Mouse (Mus musculus) stomach, embryonic 16.5 days (tissue): ENCODE data around the gene Oosp2. TPM values are rescaled to one million over a fixed set of nuclear protein-coding genes. Genes with fewer than 3 reads are reported as not detected.

Source experiments
- ATAC-seq: fragments of 200-750 bp; cut with Nextera tagmentation; 2 replicates; pipeline ENCODE4 v1.8.0; 2017; ENCODE audit warnings: moderate number of reproducible peaks, moderate TSS enrichment; ENCODE audit not compliant: insufficient read depth, low FRiP score
- H3K27ac ChIP-seq: fragments of 300-500 bp; sonication (generic); 2 replicates; pipeline ENCODE4 v1.5.1; 2014; ENCODE audit warnings: low read length
- H3K27me3 ChIP-seq: fragments of 300-500 bp; sonication (generic); 2 replicates; pipeline ENCODE4 v1.6.1; 2014; ENCODE audit warnings: low read length, control low read depth, mixed read lengths; ENCODE audit not compliant: control insufficient read depth, insufficient read depth
- H3K36me3 ChIP-seq: fragments of 300-500 bp; sonication (generic); 2 replicates; pipeline ENCODE4 v1.6.1; 2014; ENCODE audit warnings: low read length; ENCODE audit not compliant: control insufficient read depth, insufficient read depth
- H3K4me1 ChIP-seq: fragments of 300-500 bp; sonication (generic); 2 replicates; pipeline ENCODE4 v1.6.1; 2014; ENCODE audit warnings: low read length, control low read depth, mixed read lengths; ENCODE audit not compliant: control insufficient read depth, insufficient read depth
- H3K4me2 ChIP-seq: fragments of 300-500 bp; sonication (generic); 2 replicates; pipeline ENCODE4 v1.6.1; 2014; ENCODE audit warnings: low read depth, low read length, mixed read lengths
- H3K4me3 ChIP-seq: fragments of 300-500 bp; sonication (generic); replicated peaks from 2 replicates; pipeline ENCODE4 v1.5.1; 2014; ENCODE audit warnings: mild to moderate bottlenecking, low read length
- H3K9ac ChIP-seq: fragments of 300-500 bp; sonication (generic); 2 replicates; pipeline ENCODE4 v1.6.1; 2014; ENCODE audit warnings: low read length
- H3K9me3 ChIP-seq: fragments of 300-500 bp; sonication (generic); replicated peaks from 2 replicates; pipeline ENCODE4 v1.6.1; 2016; ENCODE audit warnings: low read length, control low read depth; ENCODE audit not compliant: control insufficient read depth
- WGBS: fragments of 180-500 bp; shearing (Covaris S2); extraction: QIAGEN DNeasy Blood & Tissue Kit; methylation state at CpG from one replicate; pipeline ENCODE4 v1.1.7; 2014; 5-methylcytosine and 5-hydroxymethylcytosine counted together
- polyA plus RNA-seq: library from polyadenylated mRNA; unstranded; fragments of >200 nt; fragmentation: Nextera tagmentation; extraction: Ambion mirVana; gene quantifications from 2 replicates; pipeline ENCODE4 v1.2.1, GENCODE M21; 2015

Oosp2 gene
- polyA plus RNA-seq, 1 experiment from 2014 or later, result not detected

GRCm38 (mm10) chr19:11639038-11639437 is 21.3 kb downstream of the Oosp2 start:
- Histone ChIP-seq H3K4me1 (no peaks in the 10 kb centered on the region), H3K27me3 (no peaks in the 10 kb centered on the region), H3K9me3 (no peaks in the 10 kb centered on the region), H3K4me3 (no peak overlapping the region), H3K27ac (no peak overlapping the region), H3K36me3 (no peaks in the 10 kb centered on the region), H3K4me2 (no peak overlapping the region), H3K9ac (no peak overlapping the region)
- 78% methylated on average over 4 of the region's 4 CpGs for WGBS
- no peak for ATAC-seq

GRCm38 (mm10) chr19:11635572-11635971 is 24.8 kb downstream of the Oosp2 start:
- Histone ChIP-seq H3K4me1 (no peaks in the 10 kb centered on the region), H3K27me3 (no peaks in the 10 kb centered on the region), H3K4me3 (no peak overlapping the region), H3K36me3 (no peaks in the 10 kb centered on the region), H3K9me3 (no peaks in the 10 kb centered on the region), H3K27ac (no peak overlapping the region), H3K4me2 (no peak overlapping the region), H3K9ac (no peak overlapping the region)
- 58% methylated on average over 5 of the region's 5 CpGs for WGBS
- no peak for ATAC-seq

- H3K4me1 ChIP-seq, result no peaks in the 10 kb centered on the region
- H3K9me3 ChIP-seq, result no peaks in the 10 kb centered on the region
- no peak overlapping the region for H3K4me3 ChIP-seq
- no peaks in the 10 kb centered on the region for H3K27me3 ChIP-seq
- WGBS, result 57% methylated on average over 2 of the region's 2 CpGs
- H3K9ac ChIP-seq, result no peak overlapping the region
- H3K4me2 ChIP-seq, result no peak overlapping the region
- no peak for ATAC-seq
- no peaks in the 10 kb centered on the region for H3K36me3 ChIP-seq
- no peak overlapping the region for H3K27ac ChIP-seq
These were observed 26.0 kb downstream of the Oosp2 start for GRCm38 (mm10) chr19:11634330-11634729.

GRCm38 (mm10) chr19:11633732-11634131 is 26.6 kb downstream of the Oosp2 start:
- Histone ChIP-seq H3K27ac (no peak overlapping the region), H3K9ac (no peak overlapping the region), H3K4me1 (no peaks in the 10 kb centered on the region), H3K4me2 (no peak overlapping the region), H3K9me3 (no peaks in the 10 kb centered on the region), H3K4me3 (no peak overlapping the region), H3K27me3 (no peaks in the 10 kb centered on the region), H3K36me3 (no peaks in the 10 kb centered on the region)
- 80% methylated on average over 1 of the region's 1 CpGs for WGBS
- ATAC-seq, result no peak

GRCm38 (mm10) chr19:11625231-11625630 is 35.1 kb downstream of the Oosp2 start:
- Histone ChIP-seq H3K36me3 (no peaks in the 10 kb centered on the region), H3K4me3 (no peak overlapping the region), H3K9me3 (no peaks in the 10 kb centered on the region), H3K27ac (no peak overlapping the region), H3K27me3 (no peaks in the 10 kb centered on the region), H3K9ac (no peak overlapping the region), H3K4me2 (no peak overlapping the region), H3K4me1 (no peaks in the 10 kb centered on the region)
- no peak for ATAC-seq
- WGBS, result 56% methylated on average over 5 of the region's 5 CpGs

GRCm38 (mm10) chr19:11624800-11625199 is 35.6 kb downstream of the Oosp2 start:
- no peaks in the 10 kb centered on the region for H3K4me1 ChIP-seq
- H3K4me3 ChIP-seq, result no peak overlapping the region
- no peaks in the 10 kb centered on the region for H3K9me3 ChIP-seq
- H3K36me3 ChIP-seq, result no peaks in the 10 kb centered on the region
- no peaks in the 10 kb centered on the region for H3K27me3 ChIP-seq
- ATAC-seq, result no peak
- H3K9ac ChIP-seq, result no peak overlapping the region
- H3K4me2 ChIP-seq, result no peak overlapping the region
- no peak overlapping the region for H3K27ac ChIP-seq

- H3K4me3 ChIP-seq, result no peak within 1 kb of the TSS
- no peaks in the 10 kb centered on the region for H3K27me3 ChIP-seq
- no peak within 1 kb of the TSS for H3K4me2 ChIP-seq
- no peaks in the 10 kb centered on the region for H3K4me1 ChIP-seq
- H3K27ac ChIP-seq, result no peak within 1 kb of the TSS
- WGBS, result 78% methylated on average over 2 of the region's 2 CpGs
- H3K9ac ChIP-seq, result no peak within 1 kb of the TSS
- no peaks in the 10 kb centered on the region for H3K9me3 ChIP-seq
- ATAC-seq, result no peak
- no peaks in the 10 kb centered on the region for H3K36me3 ChIP-seq
These were observed 36.8 kb downstream of the Oosp2 start, which contains the start of gene Ms4a2 for GRCm38 (mm10) chr19:11623551-11623950. Gene Ms4a2 (minus strand): TSS chr19:11623719.

GRCm38 (mm10) chr19:11617983-11618382 is 42.4 kb downstream of the Oosp2 start:
- H3K9ac ChIP-seq, result no peak overlapping the region
- no peaks in the 10 kb centered on the region for H3K4me1 ChIP-seq
- H3K9me3 ChIP-seq, result no peaks in the 10 kb centered on the region
- no peak for ATAC-seq
- no peaks in the 10 kb centered on the region for H3K36me3 ChIP-seq
- no peak overlapping the region for H3K4me2 ChIP-seq
- no peaks in the 10 kb centered on the region for H3K27me3 ChIP-seq
- H3K27ac ChIP-seq, result no peak overlapping the region
- no peak overlapping the region for H3K4me3 ChIP-seq

GRCm38 (mm10) chr19:11614805-11615204 is 45.6 kb downstream of the Oosp2 start:
- Histone ChIP-seq H3K9ac (no peak overlapping the region), H3K4me1 (no peaks in the 10 kb centered on the region), H3K4me3 (no peak overlapping the region), H3K9me3 (no peaks in the 10 kb centered on the region), H3K27ac (no peak overlapping the region), H3K4me2 (no peak overlapping the region), H3K36me3 (no peaks in the 10 kb centered on the region), H3K27me3 (no peaks in the 10 kb centered on the region)
- no peak for ATAC-seq
- 51% methylated on average over 2 of the region's 2 CpGs for WGBS
